Mouse (Mus musculus) neural tube, embryonic 11.5 days (tissue): ENCODE data around the gene Ube2q1. TPM values are rescaled to one million over a fixed set of nuclear protein-coding genes. Genes with fewer than 3 reads are reported as not detected.

Experiments used
- ATAC-seq: fragments of 200-750 bp; cut with Nextera tagmentation; 2 replicates; pipeline ENCODE4 v1.8.0; 2017; ENCODE audit warnings: moderate number of reproducible peaks, mild to moderate bottlenecking, moderate TSS enrichment, moderate library complexity; ENCODE audit not compliant: insufficient read depth, low FRiP score, low TSS enrichment
- DNase-seq: peaks from one replicate; pipeline ENCODE4 v3.0.0-alpha.2; 2015; ENCODE audit warnings: low spot score
- H3K27ac ChIP-seq: fragments of 300-500 bp; sonication (generic); 2 replicates; pipeline ENCODE4 v1.5.1; 2014; ENCODE audit warnings: low read depth, mild to moderate bottlenecking, low read length
- H3K27me3 ChIP-seq: fragments of 300-500 bp; sonication (generic); 2 replicates; pipeline ENCODE4 v1.6.1; 2014; ENCODE audit warnings: mild to moderate bottlenecking, low read length, mixed read lengths; ENCODE audit not compliant: control insufficient read depth, insufficient read depth
- H3K36me3 ChIP-seq: fragments of 300-500 bp; sonication (generic); 2 replicates; pipeline ENCODE4 v1.6.1; 2014; ENCODE audit warnings: mild to moderate bottlenecking, low read length, moderate library complexity, mixed read lengths; ENCODE audit not compliant: control insufficient read depth, insufficient read depth
- H3K4me1 ChIP-seq: fragments of 300-500 bp; sonication (generic); 2 replicates; pipeline ENCODE4 v1.6.1; 2014; ENCODE audit warnings: low read length, mixed read lengths; ENCODE audit not compliant: control insufficient read depth, insufficient read depth
- H3K4me2 ChIP-seq: fragments of 300-500 bp; sonication (generic); 2 replicates; pipeline ENCODE4 v1.6.1; 2014; ENCODE audit warnings: low read depth, mild to moderate bottlenecking, moderate library complexity
- H3K4me3 ChIP-seq: fragments of 300-500 bp; sonication (generic); 2 replicates; pipeline ENCODE4 v1.5.1; 2014; ENCODE audit warnings: low read depth, low read length
- H3K9ac ChIP-seq: fragments of 300-500 bp; sonication (generic); 2 replicates; pipeline ENCODE4 v1.6.1; 2014; ENCODE audit warnings: mild to moderate bottlenecking, low read length
- H3K9me3 ChIP-seq: fragments of 300-500 bp; sonication (generic); 2 replicates; pipeline ENCODE4 v1.6.1; 2016; ENCODE audit warnings: low read length; ENCODE audit not compliant: control insufficient read depth
- WGBS: fragments of 180-500 bp; shearing (Covaris S2); extraction: QIAGEN DNeasy Blood & Tissue Kit; methylation state at CpG from one replicate; pipeline ENCODE4 v1.1.7; 2014; 5-methylcytosine and 5-hydroxymethylcytosine counted together
- polyA plus RNA-seq: library from polyadenylated mRNA; unstranded; fragments of >200 nt; fragmentation: Nextera tagmentation; extraction: Ambion mirVana; gene quantifications from 2 replicates; pipeline ENCODE4 v1.2.1, GENCODE M21; 2014

Gene Ube2q1
- polyA plus RNA-seq, 1 experiment from 2014 or later = 22.3 TPM

GRCm38 (mm10) chr3:89757851-89758250 lies 15.6 kb upstream of the Ube2q1 start:
- Histone ChIP-seq H3K9ac (no peak overlapping the region), H3K36me3 (no peaks in the 10 kb centered on the region; the same call in 1 of the 2 replicates), H3K4me3 (no peak overlapping the region), H3K4me1 (0 out of 2 replicates have a peak, but pooled peaks cover 3% of the 10 kb centered on the region), H3K9me3 (no peaks in the 10 kb centered on the region), H3K4me2 (no peak overlapping the region), H3K27ac (no peak overlapping the region), H3K27me3 (no peaks in the 10 kb centered on the region)
- DNase-seq = no peak
- no peak for ATAC-seq
- 80% methylated on average over 2 of the region's 2 CpGs for WGBS

GRCm38 (mm10) chr3:89759786-89760185 lies 13.6 kb upstream of the Ube2q1 start:
- Histone ChIP-seq H3K27me3 (no peaks in the 10 kb centered on the region), H3K4me2 (peak overlapping the region; percentile 32), H3K27ac (0 out of 2 replicates have a peak overlapping the region, but pooled peaks have one; percentile 31), H3K9ac (no peak overlapping the region; the same call in 1 of the 2 replicates), H3K4me3 (no peak overlapping the region), H3K4me1 (0 out of 2 replicates have a peak, but pooled peaks cover 3% of the 10 kb centered on the region), H3K9me3 (no peaks in the 10 kb centered on the region), H3K36me3 (no peaks in the 10 kb centered on the region; the same call in 1 of the 2 replicates)
- DNase-seq (no peak), ATAC-seq (no peak)
- WGBS = 73% methylated on average over 2 of the region's 3 CpGs

GRCm38 (mm10) chr3:89764119-89764724 lies 9.2 kb upstream of the Ube2q1 start, which contains the start of gene Chrnb2:
Chrnb2 (minus strand) TSS chr3:89764632.
- DNase-seq (peak; percentile 87), ATAC-seq (peak; percentile 68)
- Histone ChIP-seq H3K4me3 (peak within 1 kb of the TSS; percentile 37), H3K27ac (peak within 1 kb of the TSS; percentile 63), H3K27me3 (no peaks in the 10 kb centered on the region), H3K4me1 (no peaks in the 10 kb centered on the region), H3K9me3 (no peaks in the 10 kb centered on the region), H3K9ac (peak within 1 kb of the TSS; percentile 43), H3K36me3 (no peaks in the 10 kb centered on the region), H3K4me2 (peak within 1 kb of the TSS; percentile 41)
- WGBS = under 1% methylated on average over 36 of the region's 36 CpGs

GRCm38 (mm10) chr3:89769584-89769983 lies 3.8 kb upstream of the Ube2q1 start:
- DNase-seq (no peak), ATAC-seq (no peak)
- Histone ChIP-seq H3K4me2 (no peak overlapping the region), H3K4me1 (peaks cover 13% of the 10 kb centered on the region), H3K27me3 (no peaks in the 10 kb centered on the region), H3K9ac (no peak overlapping the region), H3K36me3 (no peaks in the 10 kb centered on the region), H3K9me3 (no peaks in the 10 kb centered on the region), H3K4me3 (no peak overlapping the region), H3K27ac (no peak overlapping the region)
- WGBS = 72% methylated on average over 7 of the region's 7 CpGs

GRCm38 (mm10) chr3:89770425-89771002 lies 2.9 kb upstream of the Ube2q1 start:
- WGBS = 63% methylated on average over 2 of the region's 2 CpGs
- H3K4me1 ChIP-seq = peaks cover 22% of the 10 kb centered on the region
- H3K9me3 ChIP-seq = no peaks in the 10 kb centered on the region
- no peaks in the 10 kb centered on the region for H3K27me3 ChIP-seq
- no peak for DNase-seq
- no peaks in the 10 kb centered on the region for H3K36me3 ChIP-seq
- no peak overlapping the region for H3K4me3 ChIP-seq
- no peak for ATAC-seq
- H3K9ac ChIP-seq = no peak overlapping the region
- no peak overlapping the region for H3K27ac ChIP-seq
- no peak overlapping the region for H3K4me2 ChIP-seq

GRCm38 (mm10) chr3:89772588-89772967 lies 838 bp upstream of the Ube2q1 start:
- Histone ChIP-seq H3K36me3 (peaks cover 3% of the 10 kb centered on the region), H3K4me2 (peak overlapping the region; percentile 81), H3K4me3 (peak overlapping the region; percentile 99), H3K4me1 (peaks cover 22% of the 10 kb centered on the region), H3K27me3 (no peaks in the 10 kb centered on the region), H3K9me3 (no peaks in the 10 kb centered on the region), H3K27ac (peak overlapping the region; percentile 94), H3K9ac (peak overlapping the region; percentile 99)
- peak; percentile 90 for DNase-seq
- peak; percentile 70 for ATAC-seq
- 1% methylated on average over 17 of the region's 17 CpGs for WGBS

- peak; percentile 49 for ATAC-seq
- Histone ChIP-seq H3K9ac (peak overlapping the region; percentile 99), H3K36me3 (peaks cover 6% of the 10 kb centered on the region), H3K9me3 (no peaks in the 10 kb centered on the region), H3K27ac (peak overlapping the region; percentile 94), H3K4me1 (peaks cover 22% of the 10 kb centered on the region), H3K27me3 (no peaks in the 10 kb centered on the region), H3K4me2 (peak overlapping the region; percentile 81), H3K4me3 (peak overlapping the region; percentile 99)
- 0% methylated on average over 23 of the region's 37 CpGs for WGBS
- DNase-seq = peak; percentile 32
Measured at GRCm38 (mm10) chr3:89773740-89774211, 360 bp downstream of the Ube2q1 start.

GRCm38 (mm10) chr3:89774236-89774960 lies 982 bp downstream of the Ube2q1 start:
- ATAC-seq (no peak), DNase-seq (no peak)
- Histone ChIP-seq H3K27me3 (no peaks in the 10 kb centered on the region), H3K4me3 (peak overlapping the region; percentile 99), H3K9me3 (no peaks in the 10 kb centered on the region), H3K4me2 (peak overlapping the region; percentile 81), H3K36me3 (peaks cover 7% of the 10 kb centered on the region), H3K9ac (peak overlapping the region; percentile 99), H3K27ac (no peak overlapping the region), H3K4me1 (peaks cover 22% of the 10 kb centered on the region)
- WGBS = 57% methylated on average over 15 of the region's 15 CpGs
